Mouse (Mus musculus): ENCODE data around the gene Cd300c2.
"Not testable (repeated sequence)": the region's sequence is repeated elsewhere in the genome, so short reads cannot be mapped to it uniquely, and the experiment has no call there.

The Cd300c2 gene

DNA sequence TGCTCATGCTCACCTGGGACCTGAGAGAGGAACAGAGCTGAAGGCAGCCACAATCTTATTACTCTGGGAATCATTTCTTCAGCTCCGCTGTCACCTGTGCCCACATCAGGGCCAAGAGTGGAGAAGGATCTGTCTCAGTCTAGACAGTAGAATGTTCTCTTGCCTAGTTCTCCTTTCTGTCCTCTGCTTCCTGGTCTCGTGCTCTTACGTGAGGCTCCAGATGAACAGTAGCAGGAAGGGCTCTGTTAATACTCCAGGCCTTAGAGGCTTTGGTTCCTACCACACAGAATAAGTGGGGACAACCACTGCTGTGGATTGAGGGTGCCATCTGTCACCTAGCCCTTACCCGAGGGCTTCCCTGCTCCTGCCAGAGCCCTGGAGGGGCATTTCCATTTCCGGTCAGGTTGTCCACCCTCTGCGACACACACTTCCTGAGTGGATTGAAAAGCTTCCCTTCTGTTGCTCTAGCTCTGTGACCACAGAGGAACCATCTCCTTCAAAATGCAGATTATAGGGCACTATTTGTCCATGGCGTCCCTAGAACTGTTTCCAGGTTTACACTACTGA, at the start of gene Cd300c2:
Gene Cd300c2, minus strand, starts transcription at position 407 of the 567 bp plus-strand sequence.
- DNase-seq, result no peak

DNA sequence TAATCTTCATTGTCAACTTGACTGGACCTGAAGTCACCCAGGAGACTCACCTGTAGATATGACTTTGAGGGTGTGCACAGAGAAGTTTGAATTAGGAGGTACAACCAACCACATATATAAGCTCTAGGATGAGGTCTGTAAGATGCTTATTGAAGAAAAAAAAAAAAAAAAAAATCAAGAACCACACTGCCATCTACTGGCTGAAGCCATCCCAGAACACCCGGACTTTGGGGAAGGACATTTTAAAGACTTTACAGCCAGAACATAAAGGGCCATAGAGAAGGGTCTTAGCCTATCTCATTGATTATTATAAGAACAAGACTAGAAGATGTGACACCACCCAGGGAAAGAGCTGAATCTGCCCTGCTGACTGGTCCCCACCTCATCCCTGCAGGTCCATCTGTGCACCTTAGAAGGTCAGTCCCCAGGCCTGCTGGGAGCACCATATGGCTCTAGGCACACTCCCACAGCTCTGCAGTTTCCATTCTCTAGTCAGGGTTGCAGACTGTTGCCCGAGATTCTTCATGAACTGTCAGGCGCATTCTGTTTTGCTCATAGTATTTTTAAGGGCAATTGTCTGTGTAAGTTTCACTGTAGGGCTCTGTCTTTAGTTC, 47.7 kb upstream of the Cd300c2 start:
- no peak for DNase-seq

DNA sequence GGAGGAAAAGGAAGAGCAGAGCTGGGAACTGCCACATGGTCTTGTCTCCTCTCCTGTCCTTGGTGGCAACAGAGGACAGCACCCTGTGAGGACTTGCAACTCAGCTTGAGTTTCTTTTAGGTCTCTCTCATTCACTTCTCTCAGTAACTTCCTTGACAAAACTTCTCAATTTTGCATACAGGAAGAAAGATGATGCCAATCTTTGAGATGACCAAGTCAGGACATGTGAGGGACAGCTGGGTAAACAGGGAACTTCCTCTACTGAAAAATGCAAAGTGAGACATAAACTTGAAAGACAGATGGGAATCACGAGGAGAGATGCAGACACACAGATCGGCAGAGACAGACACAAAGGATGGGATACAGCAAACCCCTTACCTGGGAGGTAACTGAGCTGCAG, 46.6 kb upstream of the Cd300c2 start, which contains the start of gene Cd300ld3:
Gene Cd300ld3, minus strand, starts transcription at position 151 of the 400 bp plus-strand sequence.
- DNase-seq, result no peak

DNA sequence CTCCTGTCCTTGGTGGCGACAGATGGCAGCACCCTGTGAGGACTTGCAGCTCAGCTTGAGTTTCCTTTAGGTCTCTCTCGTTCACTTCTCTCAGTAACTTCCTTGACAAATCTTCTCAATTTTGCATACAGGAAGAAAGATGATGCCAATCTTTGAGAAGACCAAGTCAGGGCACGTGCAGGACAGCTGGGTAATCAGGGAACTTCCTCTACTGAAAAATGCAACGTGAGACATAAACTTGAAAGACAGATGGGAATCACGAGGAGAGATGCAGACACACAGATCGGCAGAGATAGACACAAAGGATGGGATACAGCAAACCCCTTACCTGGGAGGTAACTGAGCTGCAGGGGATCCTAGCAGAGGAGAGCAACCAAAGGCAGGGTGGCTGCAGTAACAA, 36.0 kb upstream of the Cd300c2 start, which contains the start of gene Cd300ld5:
Gene Cd300ld5, minus strand, starts transcription at position 101 of the 400 bp plus-strand sequence.
- not testable (repeated sequence) for DNase-seq

DNA sequence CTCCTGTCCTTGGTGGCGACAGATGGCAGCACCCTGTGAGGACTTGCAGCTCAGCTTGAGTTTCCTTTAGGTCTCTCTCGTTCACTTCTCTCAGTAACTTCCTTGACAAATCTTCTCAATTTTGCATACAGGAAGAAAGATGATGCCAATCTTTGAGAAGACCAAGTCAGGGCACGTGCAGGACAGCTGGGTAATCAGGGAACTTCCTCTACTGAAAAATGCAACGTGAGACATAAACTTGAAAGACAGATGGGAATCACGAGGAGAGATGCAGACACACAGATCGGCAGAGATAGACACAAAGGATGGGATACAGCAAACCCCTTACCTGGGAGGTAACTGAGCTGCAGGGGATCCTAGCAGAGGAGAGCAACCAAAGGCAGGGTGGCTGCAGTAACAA, 25.2 kb upstream of the Cd300c2 start, which contains the start of gene Cd300ld4:
Gene Cd300ld4, minus strand, starts transcription at position 101 of the 400 bp plus-strand sequence.
- not testable (repeated sequence) for DNase-seq

DNA sequence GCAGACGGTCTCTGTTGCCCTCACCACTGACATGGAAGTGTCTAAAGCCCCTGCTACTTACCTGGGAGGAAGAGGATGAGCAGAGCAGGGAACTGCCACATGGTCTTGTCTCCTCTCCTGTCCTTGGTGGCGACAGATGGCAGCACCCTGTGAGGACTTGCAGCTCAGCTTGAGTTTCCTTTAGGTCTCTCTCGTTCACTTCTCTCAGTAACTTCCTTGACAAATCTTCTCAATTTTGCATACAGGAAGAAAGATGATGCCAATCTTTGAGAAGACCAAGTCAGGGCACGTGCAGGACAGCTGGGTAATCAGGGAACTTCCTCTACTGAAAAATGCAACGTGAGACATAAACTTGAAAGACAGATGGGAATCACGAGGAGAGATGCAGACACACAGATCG, 14.4 kb upstream of the Cd300c2 start, which contains the start of gene Cd300ld2:
Gene Cd300ld2, minus strand, starts transcription at position 101 of the 400 bp plus-strand sequence.
- not testable (repeated sequence) for DNase-seq

DNA sequence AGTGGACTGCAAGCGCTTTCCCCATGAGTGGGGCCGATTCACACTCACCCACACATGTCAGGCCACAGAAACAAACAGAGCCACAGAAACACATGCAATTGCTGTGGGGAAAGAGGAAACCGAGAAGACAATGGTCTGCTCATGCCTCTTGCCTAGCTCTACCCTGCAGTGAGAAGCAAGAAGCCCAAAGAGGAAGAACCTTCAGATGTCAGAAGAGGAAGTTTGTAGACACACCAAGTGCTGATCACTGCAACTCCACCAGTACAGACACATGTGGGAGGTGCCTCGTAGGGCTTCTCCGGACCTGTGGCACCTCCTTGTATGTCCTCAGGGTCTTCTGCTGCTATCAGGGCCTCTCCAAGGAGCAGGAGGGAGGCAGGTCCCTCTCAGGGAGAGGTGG, 2.4 kb upstream of the Cd300c2 start:
- DNase-seq, result no peak

DNA sequence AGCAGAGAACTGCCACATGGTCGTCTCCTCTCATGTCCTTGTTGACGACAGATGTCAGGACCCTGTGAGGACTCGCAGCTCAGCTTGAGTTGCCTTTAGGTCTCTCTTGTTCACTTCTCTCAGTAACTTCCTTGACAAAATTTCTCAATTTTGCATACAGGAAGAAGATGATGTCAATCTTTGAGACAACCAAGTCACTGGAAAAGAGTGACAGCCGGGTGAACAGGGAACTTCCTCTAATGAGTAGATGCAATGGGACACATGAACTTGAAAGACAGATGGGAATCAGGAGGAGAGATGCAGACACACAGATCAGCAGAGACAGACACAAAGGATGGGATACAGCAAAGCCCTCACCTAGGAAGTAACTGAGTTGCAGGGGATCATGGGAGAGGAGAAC, 11.9 kb downstream of the Cd300c2 start, which contains the start of gene Cd300ld:
Gene Cd300ld, minus strand, starts transcription at position 130 of the 400 bp plus-strand sequence.
- no peak for DNase-seq

DNA sequence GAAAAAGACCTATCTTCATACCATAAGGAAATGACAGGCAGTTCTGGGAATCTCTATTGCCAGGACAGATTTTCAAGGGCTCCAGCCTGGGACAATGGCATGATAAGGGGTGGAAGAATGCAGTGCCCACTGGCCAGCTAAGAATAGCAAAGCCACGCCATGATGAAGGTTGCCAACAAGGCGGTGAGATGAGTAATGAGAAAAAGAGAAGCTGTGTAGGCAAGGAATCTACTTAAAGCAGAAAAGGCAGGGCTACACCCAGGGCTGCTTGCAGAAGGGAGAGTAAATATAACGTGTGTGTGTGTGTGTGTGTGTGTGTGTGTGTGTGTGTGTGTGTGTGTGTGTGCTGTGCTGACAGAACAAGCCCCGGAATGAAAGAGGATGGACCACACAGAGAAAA, 19.8 kb downstream of the Cd300c2 start:
- DNase-seq, result no peak

DNA sequence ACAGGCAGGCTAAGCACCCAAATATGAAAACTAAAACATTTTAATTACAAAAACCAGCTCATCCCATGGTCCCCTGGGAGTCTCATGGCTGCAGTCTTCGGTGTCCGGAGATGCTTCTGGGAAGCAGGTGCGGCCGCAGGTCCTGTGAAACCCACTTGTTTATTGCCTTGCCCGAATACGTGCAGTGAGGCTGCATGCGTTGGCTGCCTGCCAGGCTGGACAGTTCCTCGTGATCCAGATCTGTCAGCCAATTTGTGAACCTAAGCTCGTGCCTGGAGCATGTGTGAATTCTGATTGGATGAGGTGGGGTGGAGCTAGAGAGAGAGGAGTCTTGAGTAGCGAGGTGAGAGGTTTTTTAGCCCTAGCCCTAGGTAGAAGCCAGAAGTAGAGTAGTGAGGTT, 29.0 kb downstream of the Cd300c2 start:
- no peak for DNase-seq

DNA sequence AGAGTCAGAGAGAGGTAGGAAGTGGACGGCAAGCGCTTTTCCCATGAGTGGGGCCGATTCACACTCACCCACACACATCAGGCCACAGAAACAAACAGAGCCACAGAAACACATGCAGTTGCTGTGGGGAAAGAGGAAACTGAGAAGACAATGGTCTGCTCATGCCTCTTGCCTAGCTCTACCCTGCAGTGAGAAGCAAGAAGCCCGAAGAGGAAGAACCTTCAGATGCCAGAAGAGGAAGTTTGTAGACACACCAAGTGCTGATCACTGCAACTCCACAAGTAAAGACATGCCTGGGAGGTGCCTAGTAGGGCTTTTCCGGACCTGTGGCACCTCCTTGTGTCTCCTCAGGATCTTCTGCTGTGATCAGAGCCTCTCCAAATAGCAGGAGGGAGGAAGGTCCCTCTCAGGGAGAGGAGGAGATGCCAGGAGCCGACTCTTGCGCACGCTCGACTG, 32.9 kb downstream of the Cd300c2 start, which contains the start of gene Cd300c:
Gene Cd300c, minus strand, starts transcription at position 406 of the 456 bp plus-strand sequence.
- no peak for DNase-seq

DNA sequence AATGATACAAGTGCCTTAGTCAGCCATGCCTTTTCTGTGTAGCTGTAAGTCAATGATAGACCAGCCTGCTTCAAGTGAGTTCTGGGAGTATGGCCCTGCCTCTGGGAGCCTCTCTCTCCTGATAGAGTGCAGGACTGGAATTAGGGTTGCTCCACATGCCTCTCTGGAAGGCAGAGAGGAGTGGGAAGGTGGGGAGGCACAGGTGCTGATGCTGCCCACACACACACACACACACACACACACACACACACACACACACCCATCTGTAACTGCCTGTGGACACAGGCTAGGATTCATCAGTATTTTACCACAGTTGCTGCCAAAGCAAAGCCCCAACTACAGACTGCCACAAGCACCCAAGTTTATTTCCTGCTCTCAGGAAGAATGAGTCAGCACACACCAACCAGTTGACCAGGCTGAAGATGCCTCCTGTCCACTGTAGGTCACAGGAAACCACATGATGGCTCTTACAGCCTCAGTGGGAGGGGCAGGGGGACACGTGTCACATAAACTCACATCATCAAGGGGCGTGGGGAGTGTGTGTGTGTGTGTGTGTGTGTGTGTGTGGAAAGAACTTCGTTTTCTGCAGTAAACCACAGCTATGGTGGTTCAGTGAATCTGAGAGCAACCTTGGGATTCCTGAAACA, 36.4 kb downstream of the Cd300c2 start:
- no peak for DNase-seq

DNA sequence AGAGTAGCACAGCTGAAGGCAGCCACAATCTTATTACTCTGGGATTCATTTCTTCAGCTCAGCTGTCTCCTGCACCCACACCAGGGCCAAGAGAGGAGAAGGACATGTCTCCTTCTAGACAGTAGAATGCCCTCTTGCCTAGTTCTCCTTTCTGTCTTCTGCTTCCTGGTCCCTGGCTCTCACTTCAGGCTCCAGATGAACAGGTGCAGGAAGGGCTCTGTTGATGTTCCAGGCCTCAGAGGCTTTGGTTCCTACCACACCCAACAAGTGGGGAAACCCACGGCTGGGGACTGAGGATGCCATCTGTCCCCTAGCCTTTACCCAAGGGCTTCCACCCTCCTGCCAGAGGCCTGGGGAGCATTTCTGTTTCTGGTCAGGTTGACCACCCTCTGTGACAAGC, 41.3 kb downstream of the Cd300c2 start:
- DNase-seq, result no peak

Measured in thymus, postnatal 14 days (tissue).